Mouse (Mus musculus): ENCODE measurements around the gene Ift57.

Ift57 gene

GRCm38 (mm10) chr16:49760517-49761203, 61.6 kb downstream of the Ift57 start:
- no peak for DNase-seq

GRCm38 (mm10) chr16:49761981-49762380, 62.9 kb downstream of the Ift57 start:
- DNase-seq: no peak

- DNase-seq: peak; percentile 35
These were observed 67.3 kb downstream of the Ift57 start for GRCm38 (mm10) chr16:49766326-49766725.

- DNase-seq: no peak
These were observed 69.5 kb downstream of the Ift57 start for GRCm38 (mm10) chr16:49768491-49769031.

GRCm38 (mm10) chr16:49769831-49770261, 70.8 kb downstream of the Ift57 start:
- no peak for DNase-seq

- no peak for DNase-seq
These were observed 71.5 kb downstream of the Ift57 start for GRCm38 (mm10) chr16:49770320-49771189.

GRCm38 (mm10) chr16:49771609-49772396, 72.8 kb downstream of the Ift57 start:
- no peak for DNase-seq

GRCm38 (mm10) chr16:49772576-49772975, 73.5 kb downstream of the Ift57 start:
- DNase-seq: no peak

- DNase-seq: no peak
These were observed 74.0 kb downstream of the Ift57 start for GRCm38 (mm10) chr16:49773068-49773467.

GRCm38 (mm10) chr16:49774059-49775001, 75.3 kb downstream of the Ift57 start:
- no peak for DNase-seq

GRCm38 (mm10) chr16:49775002-49775966, 76.3 kb downstream of the Ift57 start:
- DNase-seq: no peak

GRCm38 (mm10) chr16:49776981-49777380, 77.9 kb downstream of the Ift57 start:
- DNase-seq: no peak

GRCm38 (mm10) chr16:49781556-49782156, 82.6 kb downstream of the Ift57 start:
- DNase-seq: no peak

GRCm38 (mm10) chr16:49783369-49783768, 84.3 kb downstream of the Ift57 start:
- DNase-seq: no peak

- DNase-seq: no peak
These were observed 87.1 kb downstream of the Ift57 start for GRCm38 (mm10) chr16:49786116-49786515.

- DNase-seq: no peak
These were observed 88.7 kb downstream of the Ift57 start for GRCm38 (mm10) chr16:49787714-49788113.

GRCm38 (mm10) chr16:49790575-49791465, 91.8 kb downstream of the Ift57 start:
- DNase-seq: no peak

GRCm38 (mm10) chr16:49792446-49792878, 93.4 kb downstream of the Ift57 start:
- no peak for DNase-seq

- no peak for DNase-seq
These were observed 94.6 kb downstream of the Ift57 start for GRCm38 (mm10) chr16:49793596-49793995.

Data from embryo, embryonic 11 days (tissue).